Mouse (Mus musculus): ENCODE data around the gene Sec23b. TPM values are rescaled to one million over a fixed set of nuclear protein-coding genes. Genes with fewer than 3 reads are reported as not detected.

Gene Sec23b
- total and polyA plus RNA-seq, 3 experiments: 9.1 to 90.7 (median 64.5) TPM

DNA sequence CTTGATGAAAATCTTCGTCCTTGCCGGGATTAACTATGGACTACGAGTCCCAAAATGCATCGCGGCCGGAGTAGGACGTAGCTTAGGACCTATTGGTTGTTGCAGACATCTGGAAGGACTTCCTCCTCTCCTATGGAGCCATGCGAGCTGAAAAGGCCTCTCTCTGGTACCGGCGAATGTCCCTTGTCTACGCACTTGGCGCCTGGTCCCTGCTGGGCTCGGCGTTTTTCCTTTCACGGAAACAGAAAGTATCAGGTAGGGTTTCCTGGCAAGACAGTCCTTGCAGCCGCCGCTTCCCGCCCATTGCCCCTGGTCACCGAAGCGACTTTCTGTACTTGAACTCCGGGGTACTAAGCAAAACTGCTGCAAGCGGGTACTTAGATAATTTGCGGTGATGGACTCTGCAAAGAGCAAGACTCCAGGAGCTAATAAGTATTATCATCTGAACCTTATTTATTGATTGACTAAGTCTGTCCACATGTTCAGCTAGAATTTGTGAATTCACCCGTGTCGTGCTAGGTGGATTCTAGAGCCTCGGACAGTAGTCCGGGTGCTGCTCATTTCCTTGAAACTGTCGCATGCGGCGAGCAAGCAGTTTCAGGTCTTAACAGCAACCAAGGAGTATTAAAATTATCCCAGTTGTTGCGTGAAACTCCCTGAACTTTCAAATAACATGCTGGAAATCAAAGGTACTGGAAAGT, 38.1 kb downstream of the Sec23b start, which contains the start of gene Smim26:
TSS of gene Smim26 (plus strand) at position 104 of the 701 bp plus-strand sequence.
- H3K4me1 ChIP-seq (ENCODE audit: insufficient read depth, low read depth, low read length): peaks cover 8% of the 10 kb centered on the region; the same call in 1 of the 2 replicates
- peak within 1 kb of the TSS; percentile 76 for H3K4me3 ChIP-seq (ENCODE audit: low read depth, low read length)
- TF ChIP-seq CTCF (IDR thresholded peaks at IDR 0.05; ENCODE audit: low read depth, low read length): no peak
- TF ChIP-seq TAL1 (conservative IDR thresholded peaks at IDR 0.05; ENCODE audit: low read depth, low read length): no peak
- TF ChIP-seq GATA1 (IDR thresholded peaks at IDR 0.05; ENCODE audit: borderline replicate concordance, low read length): no peak
- no peak for TF ChIP-seq POLR2AphosphoS5 (IDR thresholded peaks at IDR 0.05; ENCODE audit: insufficient replicate concordance, low read depth, low read length)
- TF ChIP-seq GATA2 (IDR thresholded peaks at IDR 0.05; ENCODE audit: borderline replicate concordance, low read depth, low read length): no peak
- ATAC-seq (ENCODE audit: extremely low read depth, insufficient number of reproducible peaks, low FRiP score, poor library complexity, severe bottlenecking) (peak; percentile 100), DNase-seq (ENCODE audit: low spot score) (peak; percentile 82)
- no peaks in the 10 kb centered on the region for H3K9me3 ChIP-seq (replicated peaks)
- peaks cover 30% of the 10 kb centered on the region for H3K36me3 ChIP-seq (replicated peaks)
- no peaks in the 10 kb centered on the region for H3K27me3 ChIP-seq (ENCODE audit: insufficient read depth, low read length)

DNA sequence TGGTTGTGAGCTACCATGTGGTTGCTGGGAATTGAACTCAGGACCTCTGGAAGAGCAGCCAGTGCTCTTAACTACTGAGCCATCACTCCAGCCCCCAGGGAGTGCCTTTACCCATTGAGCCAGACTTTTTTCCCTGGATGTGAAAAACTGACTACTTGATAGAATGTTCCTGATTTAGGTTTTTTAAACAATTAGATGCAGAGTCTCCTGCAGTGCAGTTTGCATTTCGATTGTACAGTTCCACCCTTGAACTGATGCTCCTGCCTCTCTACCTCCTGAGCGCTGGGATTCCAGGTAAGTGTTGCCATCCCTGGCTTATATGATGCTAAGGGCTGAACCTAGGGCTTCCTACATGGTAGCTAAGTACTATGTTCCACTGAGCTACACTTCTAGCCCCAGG, 42.0 kb downstream of the Sec23b start:
- Histone ChIP-seq H3K27me3 (ENCODE audit: insufficient read depth, low read length) (no peaks in the 10 kb centered on the region), H3K36me3 (replicated peaks) (peaks cover 20% of the 10 kb centered on the region), H3K4me3 (ENCODE audit: low read depth, low read length) (no peak overlapping the region), H3K9me3 (replicated peaks) (no peaks in the 10 kb centered on the region), H3K4me1 (ENCODE audit: insufficient read depth, low read depth, low read length) (peaks cover 18% of the 10 kb centered on the region)
- DNase-seq (ENCODE audit: low spot score) (no peak), ATAC-seq (ENCODE audit: extremely low read depth, insufficient number of reproducible peaks, low FRiP score, poor library complexity, severe bottlenecking) (no peak)
- no peak for TF ChIP-seq TAL1 (conservative IDR thresholded peaks at IDR 0.05; ENCODE audit: low read depth, low read length)
- no peak for TF ChIP-seq POLR2AphosphoS5 (IDR thresholded peaks at IDR 0.05; ENCODE audit: insufficient replicate concordance, low read depth, low read length)

DNA sequence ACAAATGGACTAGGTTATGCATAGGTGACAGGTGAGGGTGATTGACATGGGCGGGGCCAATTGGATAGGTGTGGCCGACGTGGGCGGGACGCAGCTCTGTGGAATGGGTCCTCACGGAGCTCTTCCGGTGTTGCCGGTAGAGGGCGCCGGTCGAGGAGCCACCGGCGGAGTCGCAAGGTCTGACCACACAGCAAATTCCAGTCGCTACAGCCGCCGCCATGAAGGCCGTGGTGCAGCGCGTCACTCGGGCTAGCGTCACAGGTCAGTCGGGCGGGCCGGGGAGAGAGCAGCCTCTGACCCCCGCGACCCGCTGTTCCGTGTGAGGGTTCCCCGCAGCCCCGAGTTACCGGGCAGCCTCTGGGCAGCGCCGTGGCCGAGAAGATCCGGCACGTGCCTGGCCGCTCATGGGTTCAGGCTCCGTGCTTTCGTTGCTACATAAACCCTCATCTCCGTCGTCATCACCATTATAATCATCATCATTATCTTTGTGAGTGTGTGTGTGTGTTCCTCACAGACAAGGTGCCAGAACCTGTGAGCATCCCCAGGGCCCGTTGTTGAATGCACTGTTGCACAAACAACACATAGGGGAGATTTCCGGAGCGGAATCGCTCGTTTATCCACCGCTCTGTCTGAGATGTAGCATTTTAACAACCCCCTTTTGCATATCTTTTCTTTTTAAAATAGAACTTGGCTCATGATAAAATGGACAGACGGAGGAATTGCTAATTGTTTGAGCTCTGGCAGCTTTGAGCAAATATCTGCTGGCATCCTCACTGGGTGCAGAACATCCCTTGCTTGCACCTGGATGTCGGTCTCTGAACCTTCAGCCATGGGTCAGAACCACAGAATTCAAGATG, 44.0 kb downstream of the Sec23b start, which contains the start of gene Dtd1:
TSS of gene Dtd1 (plus strand) at position 67 of the 857 bp plus-strand sequence.
- Histone ChIP-seq H3K27me3 (ENCODE audit: insufficient read depth, low read length) (no peaks in the 10 kb centered on the region), H3K36me3 (replicated peaks) (peaks cover 34% of the 10 kb centered on the region), H3K4me3 (ENCODE audit: low read depth, low read length) (peak within 1 kb of the TSS; percentile 91), H3K9me3 (replicated peaks) (no peaks in the 10 kb centered on the region), H3K4me1 (ENCODE audit: insufficient read depth, low read depth, low read length) (peaks cover 10% of the 10 kb centered on the region)
- TF ChIP-seq TAL1 (conservative IDR thresholded peaks at IDR 0.05; ENCODE audit: low read depth, low read length): no peak
- peak; percentile 66; the same call in 1 of the 2 replicates for TF ChIP-seq CTCF (IDR thresholded peaks at IDR 0.05; ENCODE audit: low read depth, low read length)
- peak; percentile 77 for DNase-seq (ENCODE audit: low spot score)
- ATAC-seq (ENCODE audit: extremely low read depth, insufficient number of reproducible peaks, low FRiP score, poor library complexity, severe bottlenecking): peak; percentile 92

DNA sequence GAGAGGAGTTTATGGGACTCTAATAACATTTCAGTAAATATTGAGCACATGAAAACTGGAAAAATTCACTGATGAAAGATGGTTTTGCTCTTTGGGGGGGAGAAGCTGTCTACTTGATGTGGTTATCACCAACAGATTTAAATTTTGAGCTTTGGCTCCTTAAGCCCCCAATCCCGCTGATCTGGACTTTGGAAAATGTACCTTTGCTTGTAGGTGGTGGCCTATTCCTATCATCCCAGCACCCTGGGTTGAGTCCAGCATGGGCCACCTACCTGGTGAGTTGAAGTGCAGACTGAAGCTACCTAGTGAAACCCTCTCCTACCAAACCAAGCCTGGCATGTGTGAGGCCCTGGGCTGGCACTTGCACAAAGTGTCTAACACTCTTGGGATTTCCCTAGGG, 45.5 kb downstream of the Sec23b start:
- DNase-seq (ENCODE audit: low spot score): no peak
- no peak for ATAC-seq (ENCODE audit: extremely low read depth, insufficient number of reproducible peaks, low FRiP score, poor library complexity, severe bottlenecking)
- peaks cover 39% of the 10 kb centered on the region for H3K36me3 ChIP-seq (replicated peaks)
- no peak overlapping the region for H3K4me3 ChIP-seq (ENCODE audit: low read depth, low read length)
- peaks cover 10% of the 10 kb centered on the region for H3K4me1 ChIP-seq (ENCODE audit: insufficient read depth, low read depth, low read length)
- no peaks in the 10 kb centered on the region for H3K9me3 ChIP-seq (replicated peaks)
- H3K27me3 ChIP-seq (ENCODE audit: insufficient read depth, low read length): no peaks in the 10 kb centered on the region
- TF ChIP-seq CTCF (IDR thresholded peaks at IDR 0.05; ENCODE audit: low read depth, low read length): no peak
- no peak for TF ChIP-seq GATA1 (IDR thresholded peaks at IDR 0.05; ENCODE audit: borderline replicate concordance, low read length)
- no peak for TF ChIP-seq POLR2AphosphoS5 (IDR thresholded peaks at IDR 0.05; ENCODE audit: insufficient replicate concordance, low read depth, low read length)
- TF ChIP-seq TAL1 (conservative IDR thresholded peaks at IDR 0.05; ENCODE audit: low read depth, low read length): no peak
- no peak for TF ChIP-seq GATA2 (IDR thresholded peaks at IDR 0.05; ENCODE audit: borderline replicate concordance, low read depth, low read length)

DNA sequence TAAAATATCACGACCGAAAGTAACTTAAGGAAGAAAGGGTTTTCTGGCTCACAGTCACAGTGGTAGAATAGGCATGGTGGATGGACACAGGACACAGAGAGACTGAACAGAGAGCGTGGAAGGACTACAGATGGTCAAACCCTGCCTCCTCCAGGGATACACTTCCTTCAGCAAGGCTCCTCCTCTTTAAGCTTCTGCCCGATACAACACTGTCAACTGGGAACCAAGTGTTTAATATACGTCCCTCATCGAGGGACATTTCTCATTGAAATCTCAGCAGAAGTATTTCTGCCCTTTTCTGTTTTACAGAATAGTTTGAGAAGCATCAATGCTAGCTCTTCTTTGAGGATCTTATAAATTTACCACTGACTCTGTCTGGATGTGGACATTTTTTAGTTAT, 57.9 kb downstream of the Sec23b start:
- Histone ChIP-seq H3K9me3 (replicated peaks) (no peaks in the 10 kb centered on the region), H3K4me1 (ENCODE audit: insufficient read depth, low read depth, low read length) (no peaks in the 10 kb centered on the region), H3K4me3 (ENCODE audit: low read depth, low read length) (no peak overlapping the region), H3K27me3 (ENCODE audit: insufficient read depth, low read length) (no peaks in the 10 kb centered on the region), H3K36me3 (replicated peaks) (peaks cover 28% of the 10 kb centered on the region)
- no peak for DNase-seq (ENCODE audit: low spot score)
- no peak for ATAC-seq (ENCODE audit: extremely low read depth, insufficient number of reproducible peaks, low FRiP score, poor library complexity, severe bottlenecking)
- TF ChIP-seq TAL1 (conservative IDR thresholded peaks at IDR 0.05; ENCODE audit: low read depth, low read length) (no peak), POLR2AphosphoS5 (IDR thresholded peaks at IDR 0.05; ENCODE audit: insufficient replicate concordance, low read depth, low read length) (no peak), GATA2 (IDR thresholded peaks at IDR 0.05; ENCODE audit: borderline replicate concordance, low read depth, low read length) (no peak), CTCF (IDR thresholded peaks at IDR 0.05; ENCODE audit: low read depth, low read length) (no peak), GATA1 (IDR thresholded peaks at IDR 0.05; ENCODE audit: borderline replicate concordance, low read length) (no peak)

DNA sequence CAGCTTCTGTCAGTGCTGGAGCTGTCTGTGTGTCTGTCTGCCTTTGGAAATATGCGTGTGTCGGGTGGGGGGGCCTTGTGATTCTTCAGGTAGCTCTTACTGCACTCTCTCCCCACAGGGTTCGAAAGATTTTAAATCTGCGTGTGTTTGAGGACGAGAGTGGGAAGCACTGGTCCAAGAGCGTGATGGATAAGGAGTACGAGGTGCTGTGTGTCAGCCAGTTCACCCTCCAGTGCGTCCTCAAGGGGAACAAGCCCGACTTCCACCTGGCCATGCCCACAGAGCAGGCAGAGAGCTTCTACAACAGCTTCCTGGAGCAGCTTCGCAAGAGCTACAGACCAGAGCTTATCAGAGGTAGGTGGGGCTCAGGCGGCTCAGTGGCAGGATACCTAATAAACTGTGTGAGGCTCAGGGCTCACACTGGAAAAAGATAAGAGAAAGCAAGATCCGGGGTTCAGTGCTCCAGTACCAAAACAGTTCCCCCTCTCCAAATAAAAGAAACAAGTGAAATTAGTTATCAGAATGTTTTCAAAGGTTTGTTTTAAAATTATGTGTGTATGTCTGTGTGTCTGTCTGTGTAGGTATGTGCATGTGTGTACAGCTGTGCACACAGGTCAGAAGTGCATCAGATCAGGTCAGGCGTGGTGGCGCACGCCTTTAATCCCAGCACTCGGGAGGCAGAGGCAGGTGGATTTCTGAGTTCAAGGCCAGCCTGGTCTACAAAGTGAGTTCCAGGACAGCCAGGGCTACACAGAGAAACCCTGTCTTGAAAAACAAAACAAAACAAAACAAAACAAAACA, 61.2 kb downstream of the Sec23b start:
- H3K4me1 ChIP-seq (ENCODE audit: insufficient read depth, low read depth, low read length): no peaks in the 10 kb centered on the region

More for the DNA sequence above, 61.2 kb downstream of the Sec23b start:
- TF ChIP-seq POLR2AphosphoS5 (IDR thresholded peaks at IDR 0.05; ENCODE audit: insufficient replicate concordance, low read depth, low read length) (no peak), GATA2 (IDR thresholded peaks at IDR 0.05; ENCODE audit: borderline replicate concordance, low read depth, low read length) (no peak), CTCF (IDR thresholded peaks at IDR 0.05; ENCODE audit: low read depth, low read length) (no peak), GATA1 (IDR thresholded peaks at IDR 0.05; ENCODE audit: borderline replicate concordance, low read length) (no peak), TAL1 (conservative IDR thresholded peaks at IDR 0.05; ENCODE audit: low read depth, low read length) (no peak)
- no peak for DNase-seq (ENCODE audit: low spot score)
- Histone ChIP-seq H3K27me3 (ENCODE audit: insufficient read depth, low read length) (no peaks in the 10 kb centered on the region), H3K4me3 (ENCODE audit: low read depth, low read length) (no peak overlapping the region), H3K36me3 (replicated peaks) (peaks cover 58% of the 10 kb centered on the region), H3K9me3 (replicated peaks) (no peaks in the 10 kb centered on the region)
- no peak for ATAC-seq (ENCODE audit: extremely low read depth, insufficient number of reproducible peaks, low FRiP score, poor library complexity, severe bottlenecking)

All from G1E (cell line).